Mouse (Mus musculus) activated CD4-positive, CD25-positive, alpha-beta regulatory T cell, adult 9 weeks (primary cell): ENCODE data around the gene Rictor. TPM values are rescaled to one million over a fixed set of nuclear protein-coding genes. Genes with fewer than 3 reads are reported as not detected.

Experiments
- polyA plus RNA-seq: library from polyadenylated mRNA; unstranded; fragments of 100-300 nt; shearing (Covaris generic); gene quantifications from one replicate; pipeline ENCODE4 v1.2.1, GENCODE M21; 2017

Rictor gene
- polyA plus RNA-seq: 81.4 TPM

DNA sequence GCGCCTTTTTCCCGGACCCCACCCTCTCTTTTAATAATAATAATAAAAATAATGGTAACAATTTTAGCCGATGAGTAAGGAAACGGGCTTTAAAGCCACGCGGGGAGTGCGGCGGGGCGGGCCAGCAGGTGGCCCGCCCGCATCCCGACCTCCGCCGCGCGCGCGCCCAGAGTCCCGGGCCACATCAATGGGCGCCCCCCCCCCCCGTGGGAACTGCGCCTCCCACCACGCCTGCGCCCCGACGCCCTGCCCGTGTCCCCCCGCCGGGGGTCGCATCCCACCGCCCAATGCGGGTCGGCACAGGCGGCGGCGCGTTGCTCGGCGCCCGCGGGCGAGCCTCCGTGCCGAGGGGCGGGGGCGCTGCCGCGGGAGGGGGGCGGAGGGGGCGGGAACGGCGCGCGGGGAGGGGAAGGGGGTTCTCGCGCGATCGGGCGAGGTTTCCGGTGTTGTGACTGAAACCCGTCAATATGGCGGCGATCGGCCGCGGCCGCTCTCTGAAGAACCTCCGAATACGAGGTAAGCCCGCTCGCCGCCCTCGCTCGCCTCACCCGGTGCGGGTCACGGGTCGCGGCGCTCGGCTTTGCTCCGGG lies at the start of gene Rictor:
Gene Rictor, plus strand, starts transcription at position 444 of the 590 bp plus-strand sequence.

Other genes with a start within 250 kb of the Rictor start
- 623 TPM for gene Fyb, start 185.5 kb upstream of the Rictor start, polyA plus RNA-seq
- gene Osmr, start 166.6 kb downstream of the Rictor start, polyA plus RNA-seq: not detected